Mouse (Mus musculus) heart, embryonic 11.5 days (tissue): ENCODE results near the gene Zranb2. TPM values are rescaled to one million over a fixed set of nuclear protein-coding genes. Genes with fewer than 3 reads are reported as not detected.
A peak's percentile ranks its signal among the peaks of the same experiment; 100 is the strongest.

Experiments
- ATAC-seq: fragments of 200-750 bp; cut with Nextera tagmentation; replicated peaks from 2 replicates; pipeline ENCODE4 v1.8.0; 2017; ENCODE audit warnings: moderate library complexity; ENCODE audit not compliant: insufficient number of reproducible peaks, low FRiP score, low TSS enrichment
- H3K27ac ChIP-seq: fragments of 300-500 bp; sonication (generic); 2 replicates; pipeline ENCODE4 v1.5.1; 2014; ENCODE audit warnings: mild to moderate bottlenecking, low read depth, low read length
- H3K27me3 ChIP-seq: fragments of 300-500 bp; sonication (generic); 2 replicates; pipeline ENCODE4 v1.6.1; 2014; ENCODE audit warnings: mild to moderate bottlenecking, low read length, mixed read lengths; ENCODE audit not compliant: control insufficient read depth, insufficient read depth
- H3K36me3 ChIP-seq: fragments of 300-500 bp; sonication (generic); 2 replicates; pipeline ENCODE4 v1.6.1; 2014; ENCODE audit warnings: mild to moderate bottlenecking, low read length, moderate library complexity, mixed read lengths; ENCODE audit not compliant: control insufficient read depth, insufficient read depth
- H3K4me1 ChIP-seq: fragments of 300-500 bp; sonication (generic); 2 replicates; pipeline ENCODE4 v1.6.1; 2014; ENCODE audit warnings: low read length; ENCODE audit not compliant: control insufficient read depth, insufficient read depth
- H3K4me2 ChIP-seq: fragments of 300-500 bp; sonication (generic); 2 replicates; pipeline ENCODE4 v1.6.1; 2014; ENCODE audit warnings: mild to moderate bottlenecking, moderate library complexity
- H3K4me3 ChIP-seq: fragments of 300-500 bp; sonication (generic); 2 replicates; pipeline ENCODE4 v1.5.1; 2014; ENCODE audit warnings: low read depth, low read length
- H3K9ac ChIP-seq: fragments of 300-500 bp; sonication (generic); 2 replicates; pipeline ENCODE4 v1.6.1; 2014; ENCODE audit warnings: mild to moderate bottlenecking, low read depth, low read length, moderate library complexity
- H3K9me3 ChIP-seq: fragments of 300-500 bp; sonication (generic); replicated peaks from 2 replicates; pipeline ENCODE4 v1.6.1; 2016; ENCODE audit warnings: low read length; ENCODE audit not compliant: control insufficient read depth
- WGBS: fragments of 180-500 bp; shearing (Covaris S2); extraction: QIAGEN DNeasy Blood & Tissue Kit; methylation state at CpG from one replicate; pipeline ENCODE4 v1.1.7; 2014; ENCODE audit not compliant: insufficient replicate concordance; 5-methylcytosine and 5-hydroxymethylcytosine counted together
- polyA plus RNA-seq: library from polyadenylated mRNA; unstranded; fragments of >200 nt; fragmentation: Nextera tagmentation; extraction: Ambion mirVana; gene quantifications from 2 replicates; pipeline ENCODE4 v1.2.1, GENCODE M21; 2014

Zranb2 gene
- polyA plus RNA-seq: 85.6 and 99.7 TPM in 2 replicates

- Histone ChIP-seq H3K4me3 (peak within 1 kb of the TSS; percentile 88), H3K27ac (peak within 1 kb of the TSS; percentile 94), H3K27me3 (peaks cover 25% of the 10 kb centered on the region), H3K4me2 (peak within 1 kb of the TSS; percentile 86), H3K36me3 (peaks cover 6% of the 10 kb centered on the region), H3K4me1 (peaks cover 6% of the 10 kb centered on the region; the same call in 1 of the 2 replicates), H3K9ac (peak within 1 kb of the TSS; percentile 82), H3K9me3 (no peaks in the 10 kb centered on the region)
- under 1% methylated on average over 80 of the region's 91 CpGs for WGBS
- peak; percentile 92 for ATAC-seq
These were observed at the start of gene Zranb2 for GRCm38 (mm10) chr3:157533964-157534785. Gene Zranb2 (plus strand): TSS chr3:157534160.

GRCm38 (mm10) chr3:157492043-157492442 is 41.9 kb upstream of the Zranb2 start:
- no peak for ATAC-seq
- Histone ChIP-seq H3K4me3 (no peak overlapping the region), H3K27me3 (no peaks in the 10 kb centered on the region), H3K4me2 (no peak overlapping the region), H3K27ac (no peak overlapping the region), H3K36me3 (no peaks in the 10 kb centered on the region), H3K9ac (no peak overlapping the region), H3K9me3 (no peaks in the 10 kb centered on the region), H3K4me1 (peaks cover 8% of the 10 kb centered on the region; the same call in 1 of the 2 replicates)
- 41% methylated on average over 4 of the region's 4 CpGs for WGBS

GRCm38 (mm10) chr3:157502216-157502615 is 31.7 kb upstream of the Zranb2 start:
- H3K9me3 ChIP-seq: no peaks in the 10 kb centered on the region
- H3K27ac ChIP-seq: no peak overlapping the region
- no peak overlapping the region for H3K4me3 ChIP-seq
- H3K27me3 ChIP-seq: no peaks in the 10 kb centered on the region
- H3K9ac ChIP-seq: no peak overlapping the region
- ATAC-seq: no peak
- 81% methylated on average over 1 of the region's 1 CpGs for WGBS
- H3K4me1 ChIP-seq: no peaks in the 10 kb centered on the region
- H3K36me3 ChIP-seq: no peaks in the 10 kb centered on the region
- no peak overlapping the region for H3K4me2 ChIP-seq

GRCm38 (mm10) chr3:157514116-157514796 is 19.7 kb upstream of the Zranb2 start:
- Histone ChIP-seq H3K27me3 (no peaks in the 10 kb centered on the region), H3K4me2 (no peak overlapping the region), H3K27ac (no peak overlapping the region), H3K4me3 (no peak overlapping the region), H3K4me1 (peaks cover 10% of the 10 kb centered on the region), H3K9me3 (no peaks in the 10 kb centered on the region), H3K36me3 (no peaks in the 10 kb centered on the region), H3K9ac (no peak overlapping the region)
- 63% methylated on average over 5 of the region's 5 CpGs for WGBS
- no peak for ATAC-seq

- ATAC-seq: no peak
These were observed 17.5 kb upstream of the Zranb2 start for GRCm38 (mm10) chr3:157516471-157516870.

GRCm38 (mm10) chr3:157517992-157518391 is 16.0 kb upstream of the Zranb2 start:
- Histone ChIP-seq H3K9me3 (no peaks in the 10 kb centered on the region), H3K36me3 (no peaks in the 10 kb centered on the region), H3K4me2 (no peak overlapping the region), H3K4me1 (peaks cover 10% of the 10 kb centered on the region), H3K27ac (0 out of 2 replicates have a peak overlapping the region, but pooled peaks have one; percentile 25), H3K4me3 (no peak overlapping the region), H3K9ac (no peak overlapping the region), H3K27me3 (peaks cover 6% of the 10 kb centered on the region; the same call in 1 of the 2 replicates)
- WGBS: 28% methylated on average over 2 of the region's 2 CpGs
- no peak for ATAC-seq

More at GRCm38 (mm10) chr3:157516471-157516870, 17.5 kb upstream of the Zranb2 start:
- no peaks in the 10 kb centered on the region for H3K9me3 ChIP-seq
- H3K4me2 ChIP-seq: no peak overlapping the region
- no peaks in the 10 kb centered on the region for H3K36me3 ChIP-seq
- H3K4me1 ChIP-seq: peaks cover 10% of the 10 kb centered on the region
- no peak overlapping the region for H3K27ac ChIP-seq
- peaks cover 4% of the 10 kb centered on the region; the same call in 1 of the 2 replicates for H3K27me3 ChIP-seq
- H3K4me3 ChIP-seq: no peak overlapping the region
- no peak overlapping the region for H3K9ac ChIP-seq
- 17% methylated on average over 3 of the region's 3 CpGs for WGBS

GRCm38 (mm10) chr3:157520433-157520832 is 13.5 kb upstream of the Zranb2 start:
- Histone ChIP-seq H3K9me3 (no peaks in the 10 kb centered on the region), H3K27me3 (peaks cover 6% of the 10 kb centered on the region), H3K4me1 (peaks cover 10% of the 10 kb centered on the region), H3K27ac (no peak overlapping the region), H3K4me3 (no peak overlapping the region), H3K9ac (no peak overlapping the region), H3K36me3 (no peaks in the 10 kb centered on the region), H3K4me2 (no peak overlapping the region)
- no peak for ATAC-seq
- 3% methylated on average over 1 of the region's 1 CpGs for WGBS

GRCm38 (mm10) chr3:157523834-157524233 is 10.1 kb upstream of the Zranb2 start:
- no peak for ATAC-seq
- no peaks in the 10 kb centered on the region for H3K36me3 ChIP-seq
- H3K4me1 ChIP-seq: no peaks in the 10 kb centered on the region
- no peak overlapping the region for H3K9ac ChIP-seq
- no peak overlapping the region for H3K4me3 ChIP-seq
- H3K9me3 ChIP-seq: no peaks in the 10 kb centered on the region
- WGBS: 32% methylated on average over 1 of the region's 1 CpGs
- H3K4me2 ChIP-seq: no peak overlapping the region
- H3K27me3 ChIP-seq: peaks cover 19% of the 10 kb centered on the region
- no peak overlapping the region for H3K27ac ChIP-seq
